Mouse (Mus musculus): ENCODE data around the gene Gdap1l1. TPM values are rescaled to one million over a fixed set of nuclear protein-coding genes. Genes with fewer than 3 reads are reported as not detected.

The Gdap1l1 gene
- polyA plus RNA-seq, 1 experiment from 2014 or later: 1.1 TPM

- 1% methylated on average over 30 of the region's 30 CpGs for WGBS
- Histone ChIP-seq H3K4me2 (peak overlapping the region; percentile 52), H3K9me3 (ENCODE audit: low read depth, low read length) (no peaks in the 10 kb centered on the region), H3K27ac (ENCODE audit: low read depth) (no peak overlapping the region), H3K27me3 (ENCODE audit: insufficient read depth, low read length) (peaks cover 15% of the 10 kb centered on the region), H3K4me3 (ENCODE audit: low read depth, low read length) (peak overlapping the region; percentile 24), H3K9ac (no peak overlapping the region), H3K4me1 (ENCODE audit: insufficient read depth) (no peaks in the 10 kb centered on the region), H3K36me3 (ENCODE audit: insufficient read depth) (no peaks in the 10 kb centered on the region)
- no peak for TF ChIP-seq CTCF (IDR thresholded peaks at IDR 0.05; ENCODE audit: low read depth)
- DNase-seq: peak; percentile 85
- ATAC-seq (ENCODE audit: insufficient read depth): no peak
These were observed 559 bp downstream of the Gdap1l1 start for GRCm38 (mm10) chr2:163438619-163439451.

GRCm38 (mm10) chr2:163439488-163439887 is 1.2 kb downstream of the Gdap1l1 start:
- ATAC-seq (ENCODE audit: insufficient read depth) (no peak), DNase-seq (no peak)
- Histone ChIP-seq H3K27me3 (ENCODE audit: insufficient read depth, low read length) (peaks cover 15% of the 10 kb centered on the region), H3K4me2 (no peak overlapping the region), H3K4me1 (ENCODE audit: insufficient read depth) (no peaks in the 10 kb centered on the region), H3K27ac (ENCODE audit: low read depth) (no peak overlapping the region), H3K9me3 (ENCODE audit: low read depth, low read length) (no peaks in the 10 kb centered on the region), H3K9ac (no peak overlapping the region), H3K36me3 (ENCODE audit: insufficient read depth) (no peaks in the 10 kb centered on the region), H3K4me3 (ENCODE audit: low read depth, low read length) (no peak overlapping the region)
- 44% methylated on average over 1 of the region's 1 CpGs for WGBS
- no peak for TF ChIP-seq CTCF (IDR thresholded peaks at IDR 0.05; ENCODE audit: low read depth)

GRCm38 (mm10) chr2:163443543-163443942 is 5.3 kb downstream of the Gdap1l1 start:
- Histone ChIP-seq H3K36me3 (ENCODE audit: insufficient read depth) (no peaks in the 10 kb centered on the region), H3K4me1 (ENCODE audit: insufficient read depth) (no peaks in the 10 kb centered on the region), H3K4me2 (no peak overlapping the region), H3K9me3 (ENCODE audit: low read depth, low read length) (no peaks in the 10 kb centered on the region), H3K27ac (ENCODE audit: low read depth) (no peak overlapping the region), H3K27me3 (ENCODE audit: insufficient read depth, low read length) (peaks cover 5% of the 10 kb centered on the region), H3K9ac (no peak overlapping the region), H3K4me3 (ENCODE audit: low read depth, low read length) (no peak overlapping the region)
- WGBS: 54% methylated on average over 6 of the region's 6 CpGs
- DNase-seq: no peak
- no peak for ATAC-seq (ENCODE audit: insufficient read depth)
- no peak for TF ChIP-seq CTCF (IDR thresholded peaks at IDR 0.05; ENCODE audit: low read depth)

- 47% methylated on average over 7 of the region's 7 CpGs for WGBS
- H3K4me2 ChIP-seq: no peak overlapping the region
- ATAC-seq (ENCODE audit: insufficient read depth) (no peak), DNase-seq (no peak)
- no peaks in the 10 kb centered on the region for H3K9me3 ChIP-seq (ENCODE audit: low read depth, low read length)
- peaks cover under 1% of the 10 kb centered on the region; the same call in 1 of the 2 replicates for H3K27me3 ChIP-seq (ENCODE audit: insufficient read depth, low read length)
- no peak overlapping the region for H3K27ac ChIP-seq (ENCODE audit: low read depth)
- no peak overlapping the region for H3K9ac ChIP-seq
- TF ChIP-seq CTCF (IDR thresholded peaks at IDR 0.05; ENCODE audit: low read depth): no peak
- no peaks in the 10 kb centered on the region for H3K36me3 ChIP-seq (ENCODE audit: insufficient read depth)
- no peaks in the 10 kb centered on the region for H3K4me1 ChIP-seq (ENCODE audit: insufficient read depth)
- H3K4me3 ChIP-seq (ENCODE audit: low read depth, low read length): no peak overlapping the region
These were observed 5.7 kb downstream of the Gdap1l1 start for GRCm38 (mm10) chr2:163444017-163444416.

- Histone ChIP-seq H3K4me3 (ENCODE audit: low read depth, low read length) (no peak overlapping the region), H3K36me3 (ENCODE audit: insufficient read depth) (no peaks in the 10 kb centered on the region), H3K27me3 (ENCODE audit: insufficient read depth, low read length) (no peaks in the 10 kb centered on the region), H3K9ac (no peak overlapping the region), H3K27ac (ENCODE audit: low read depth) (no peak overlapping the region), H3K9me3 (ENCODE audit: low read depth, low read length) (no peaks in the 10 kb centered on the region), H3K4me1 (ENCODE audit: insufficient read depth) (no peaks in the 10 kb centered on the region), H3K4me2 (no peak overlapping the region)
- WGBS: 76% methylated on average over 12 of the region's 12 CpGs
- DNase-seq (no peak), ATAC-seq (ENCODE audit: insufficient read depth) (no peak)
- no peak for TF ChIP-seq CTCF (IDR thresholded peaks at IDR 0.05; ENCODE audit: low read depth)
These were observed 9.1 kb downstream of the Gdap1l1 start for GRCm38 (mm10) chr2:163447375-163447774.

GRCm38 (mm10) chr2:163449276-163449675 is 11.0 kb downstream of the Gdap1l1 start:
- WGBS: 46% methylated on average over 3 of the region's 3 CpGs
- DNase-seq (no peak), ATAC-seq (ENCODE audit: insufficient read depth) (no peak)
- H3K4me2 ChIP-seq: no peak overlapping the region
- no peaks in the 10 kb centered on the region for H3K4me1 ChIP-seq (ENCODE audit: insufficient read depth)
- no peaks in the 10 kb centered on the region for H3K9me3 ChIP-seq (ENCODE audit: low read depth, low read length)
- no peak overlapping the region for H3K27ac ChIP-seq (ENCODE audit: low read depth)
- no peak overlapping the region for H3K9ac ChIP-seq
- TF ChIP-seq CTCF (IDR thresholded peaks at IDR 0.05; ENCODE audit: low read depth): no peak
- H3K27me3 ChIP-seq (ENCODE audit: insufficient read depth, low read length): no peaks in the 10 kb centered on the region
- no peak overlapping the region for H3K4me3 ChIP-seq (ENCODE audit: low read depth, low read length)
- H3K36me3 ChIP-seq (ENCODE audit: insufficient read depth): no peaks in the 10 kb centered on the region

GRCm38 (mm10) chr2:163450668-163451295 is 12.5 kb downstream of the Gdap1l1 start:
- no peak overlapping the region for H3K4me3 ChIP-seq (ENCODE audit: low read depth, low read length)
- H3K27ac ChIP-seq (ENCODE audit: low read depth): no peak overlapping the region
- no peak for TF ChIP-seq CTCF (IDR thresholded peaks at IDR 0.05; ENCODE audit: low read depth)
- H3K9me3 ChIP-seq (ENCODE audit: low read depth, low read length): no peaks in the 10 kb centered on the region
- H3K9ac ChIP-seq: no peak overlapping the region
- 48% methylated on average over 6 of the region's 6 CpGs for WGBS
- no peak overlapping the region for H3K4me2 ChIP-seq
- DNase-seq: peak; percentile 48
- no peaks in the 10 kb centered on the region for H3K4me1 ChIP-seq (ENCODE audit: insufficient read depth)
- H3K27me3 ChIP-seq (ENCODE audit: insufficient read depth, low read length): no peaks in the 10 kb centered on the region
- ATAC-seq (ENCODE audit: insufficient read depth): no peak
- no peaks in the 10 kb centered on the region for H3K36me3 ChIP-seq (ENCODE audit: insufficient read depth)
